Mouse (Mus musculus) heart, postnatal 0 days (tissue): ENCODE measurements around the gene Foxr1. TPM values are rescaled to one million over a fixed set of nuclear protein-coding genes. Genes with fewer than 3 reads are reported as not detected.

Experiments
- ATAC-seq: fragments of 200-750 bp; cut with Nextera tagmentation; 2 replicates; pipeline ENCODE4 v1.8.0; 2017; ENCODE audit warnings: low read depth, moderate number of reproducible peaks, moderate library complexity; ENCODE audit not compliant: insufficient read depth
- DNase-seq: peaks from one replicate; pipeline ENCODE4 v3.0.0-alpha.2; 2016; ENCODE audit warnings: low spot score
- H3K27ac ChIP-seq: fragments of 300-500 bp; sonication (generic); 2 replicates; pipeline ENCODE4 v1.5.1; 2014; ENCODE audit warnings: low read depth, mild to moderate bottlenecking
- H3K27me3 ChIP-seq: fragments of 300-500 bp; sonication (generic); 2 replicates; pipeline ENCODE4 v1.6.1; 2014; ENCODE audit warnings: low read length, mixed read lengths; ENCODE audit not compliant: control insufficient read depth, insufficient read depth
- H3K36me3 ChIP-seq: fragments of 300-500 bp; sonication (generic); replicated peaks from 2 replicates; pipeline ENCODE4 v1.6.1; 2014; ENCODE audit warnings: low read length, mixed read lengths; ENCODE audit not compliant: control insufficient read depth, insufficient read depth
- H3K4me1 ChIP-seq: fragments of 300-500 bp; sonication (generic); 2 replicates; pipeline ENCODE4 v1.6.1; 2014; ENCODE audit warnings: antibody characterized with exemption; ENCODE audit not compliant: control insufficient read depth, insufficient read depth
- H3K4me2 ChIP-seq: fragments of 300-500 bp; sonication (generic); 2 replicates; pipeline ENCODE4 v1.6.1; 2014; ENCODE audit warnings: low read depth, mild to moderate bottlenecking, low read length, moderate library complexity
- H3K4me3 ChIP-seq: fragments of 300-500 bp; sonication (generic); 2 replicates; pipeline ENCODE4 v1.5.1; 2014; ENCODE audit warnings: low read depth, low read length
- H3K9ac ChIP-seq: fragments of 300-500 bp; sonication (generic); replicated peaks from 2 replicates; pipeline ENCODE4 v1.6.1; 2014; ENCODE audit warnings: low read depth, low read length, mixed read lengths
- H3K9me3 ChIP-seq: fragments of 300-500 bp; sonication (generic); replicated peaks from 2 replicates; pipeline ENCODE4 v1.6.1; 2016; ENCODE audit warnings: low read length; ENCODE audit not compliant: control insufficient read depth
- CTCF ChIP-seq: IDR thresholded peaks from 2 replicates; pipeline ENCODE4 v1.5.1; 2016; ENCODE audit warnings: antibody characterized with exemption, control low read depth, low read depth
- EP300 ChIP-seq: IDR thresholded peaks from 2 replicates; pipeline ENCODE4 v1.6.1; 2016; ENCODE audit warnings: antibody characterized with exemption, low read depth
- WGBS: fragments of 180-500 bp; shearing (Covaris S2); extraction: QIAGEN DNeasy Blood & Tissue Kit; methylation state at CpG from one replicate; pipeline ENCODE4 v1.1.7; 2014; 5-methylcytosine and 5-hydroxymethylcytosine counted together
- polyA plus RNA-seq: library from polyadenylated mRNA; unstranded; fragments of >200 nt; fragmentation: Nextera tagmentation; extraction: Ambion mirVana; gene quantifications from 2 replicates; pipeline ENCODE4 v1.2.1, GENCODE M21; 2015
- total RNA-seq: library from RNA; depleted of rRNA; stranded (reverse); fragments of >200 nt; gene quantifications from 2 replicates; pipeline ENCODE4 v1.2.3, GENCODE M21; 2014; ENCODE audit warnings: low replicate concordance

Gene Foxr1
- total and polyA plus RNA-seq, 2 experiments from 2014 or later = not detected

GRCm38 (mm10) chr9:44405011-44405410, 35.9 kb downstream of the Foxr1 start:
- H3K36me3 ChIP-seq = peaks cover 54% of the 10 kb centered on the region
- TF ChIP-seq EP300 (no peak), CTCF (no peak)
- WGBS = 88% methylated on average over 3 of the region's 3 CpGs

GRCm38 (mm10) chr9:44401081-44401480, 39.9 kb downstream of the Foxr1 start:
- Histone ChIP-seq H3K27me3 (no peaks in the 10 kb centered on the region), H3K27ac (peak overlapping the region; percentile 82), H3K4me2 (no peak overlapping the region), H3K36me3 (peaks cover 43% of the 10 kb centered on the region), H3K9me3 (no peaks in the 10 kb centered on the region), H3K4me1 (peaks cover 35% of the 10 kb centered on the region), H3K9ac (no peak overlapping the region), H3K4me3 (no peak overlapping the region)
- ATAC-seq (peak; percentile 54), DNase-seq (peak; percentile 66)
- 27% methylated on average over 4 of the region's 4 CpGs for WGBS
- no peak for TF ChIP-seq EP300
- TF ChIP-seq CTCF = no peak

More at GRCm38 (mm10) chr9:44405011-44405410, 35.9 kb downstream of the Foxr1 start:
- no peak overlapping the region for H3K27ac ChIP-seq
- no peaks in the 10 kb centered on the region for H3K9me3 ChIP-seq
- no peaks in the 10 kb centered on the region for H3K27me3 ChIP-seq
- H3K4me2 ChIP-seq = no peak overlapping the region
- DNase-seq (no peak), ATAC-seq (no peak)
- peaks cover 29% of the 10 kb centered on the region for H3K4me1 ChIP-seq
- no peak overlapping the region for H3K9ac ChIP-seq
- no peak overlapping the region for H3K4me3 ChIP-seq

GRCm38 (mm10) chr9:44399795-44400114, 41.2 kb downstream of the Foxr1 start:
- WGBS = 67% methylated on average over 6 of the region's 6 CpGs
- H3K4me2 ChIP-seq = no peak overlapping the region; the same call in 1 of the 2 replicates
- TF ChIP-seq EP300 = no peak
- TF ChIP-seq CTCF = no peak
- H3K36me3 ChIP-seq = peaks cover 43% of the 10 kb centered on the region
- peak overlapping the region; percentile 32; the same call in 1 of the 2 replicates for H3K9ac ChIP-seq
- DNase-seq (no peak), ATAC-seq (no peak)
- H3K27ac ChIP-seq = peak overlapping the region; percentile 82
- no peak overlapping the region for H3K4me3 ChIP-seq
- H3K9me3 ChIP-seq = no peaks in the 10 kb centered on the region
- no peaks in the 10 kb centered on the region for H3K27me3 ChIP-seq
- peaks cover 33% of the 10 kb centered on the region for H3K4me1 ChIP-seq

DNA sequence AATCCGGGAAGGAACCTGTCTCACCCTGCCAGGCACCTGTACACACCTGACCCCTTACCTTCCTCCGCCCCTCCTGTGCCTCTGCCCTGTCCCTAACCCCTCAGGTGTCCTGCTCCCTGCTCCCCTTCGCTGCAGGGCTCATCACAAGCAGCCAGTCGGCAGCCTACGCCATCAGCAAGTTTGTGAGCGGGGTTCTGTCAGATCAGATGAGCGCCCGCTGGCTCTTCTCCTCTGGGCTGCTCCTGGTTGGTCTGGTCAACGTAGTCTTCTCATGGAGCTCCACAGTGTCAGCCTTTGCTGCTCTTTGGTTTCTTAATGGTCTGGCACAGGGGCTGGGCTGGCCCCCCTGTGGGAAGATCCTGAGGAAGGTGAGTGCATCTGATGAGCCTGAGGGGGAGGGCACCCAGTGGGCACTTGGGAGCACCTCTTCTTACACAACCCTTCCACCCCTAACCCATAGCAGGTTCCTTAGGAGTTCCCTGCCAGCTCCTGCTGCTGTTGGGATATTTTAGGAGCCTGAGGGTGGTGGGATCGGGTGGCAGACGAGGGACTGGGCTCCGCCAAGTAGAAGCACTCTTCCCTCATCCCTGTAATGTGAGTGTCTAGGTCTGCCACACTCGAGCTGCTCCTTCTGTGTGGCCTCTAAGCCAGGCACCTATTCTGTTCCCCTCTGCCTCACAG, 41.7 kb downstream of the Foxr1 start:
- no peak for DNase-seq
- Histone ChIP-seq H3K27ac (peak overlapping the region; percentile 82), H3K4me2 (peak overlapping the region; percentile 0), H3K9ac (peak overlapping the region; percentile 32; the same call in 1 of the 2 replicates), H3K4me1 (peaks cover 33% of the 10 kb centered on the region), H3K4me3 (no peak overlapping the region), H3K36me3 (peaks cover 38% of the 10 kb centered on the region), H3K27me3 (no peaks in the 10 kb centered on the region), H3K9me3 (no peaks in the 10 kb centered on the region)
- 70% methylated on average over 13 of the region's 13 CpGs for WGBS
- ATAC-seq = no peak
- no peak for TF ChIP-seq CTCF
- no peak for TF ChIP-seq EP300

DNA sequence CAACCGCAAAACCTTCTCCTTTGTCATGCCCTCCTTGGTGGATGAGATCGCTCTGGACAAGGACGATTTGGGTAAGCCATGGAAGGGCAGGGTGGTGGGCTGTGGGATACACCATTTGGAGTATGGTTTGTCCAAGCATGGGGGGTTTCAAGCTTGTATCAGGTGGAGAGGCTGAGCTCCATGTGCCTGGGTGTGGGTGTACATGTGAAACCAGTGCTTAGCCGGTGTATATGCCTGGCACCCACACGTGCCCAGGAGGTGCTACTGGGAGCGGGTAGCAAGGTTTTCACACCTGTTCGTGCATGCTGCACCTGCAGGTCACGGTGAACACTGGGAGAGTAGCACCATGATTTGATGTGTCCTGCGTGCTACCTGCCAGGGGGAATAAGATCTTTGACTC, 42.4 kb downstream of the Foxr1 start:
- ATAC-seq (no peak), DNase-seq (no peak)
- H3K4me2 ChIP-seq = no peak overlapping the region
- peaks cover 33% of the 10 kb centered on the region for H3K4me1 ChIP-seq
- no peak for TF ChIP-seq CTCF
- no peak for TF ChIP-seq EP300
- H3K9ac ChIP-seq = no peak overlapping the region
- peaks cover 31% of the 10 kb centered on the region for H3K36me3 ChIP-seq
- WGBS = 85% methylated on average over 9 of the region's 9 CpGs
- no peaks in the 10 kb centered on the region for H3K27me3 ChIP-seq
- no peaks in the 10 kb centered on the region for H3K9me3 ChIP-seq
- H3K27ac ChIP-seq = no peak overlapping the region
- no peak overlapping the region for H3K4me3 ChIP-seq

DNA sequence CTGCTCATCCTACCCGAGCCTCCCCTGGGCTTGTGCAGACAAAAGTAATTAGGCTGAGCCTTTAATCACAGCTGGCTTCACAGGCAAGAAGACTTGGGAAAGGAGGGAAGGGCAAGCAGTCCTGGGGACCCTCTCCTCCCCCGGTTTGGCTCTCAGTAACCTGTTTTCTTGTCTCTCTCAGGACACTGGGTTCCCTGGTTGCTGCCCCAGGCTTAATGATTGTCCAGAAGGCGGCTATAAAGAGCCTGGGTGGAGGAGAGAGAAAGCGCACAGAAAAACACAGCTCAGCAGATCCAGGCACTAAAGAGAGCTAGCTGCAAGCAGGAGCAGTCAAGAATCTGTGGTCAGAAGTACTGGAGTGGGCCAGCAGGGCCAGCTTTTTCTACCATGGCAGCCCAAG, 42.8 kb downstream of the Foxr1 start:
- peaks cover 27% of the 10 kb centered on the region for H3K36me3 ChIP-seq
- peak overlapping the region; percentile 96 for H3K4me2 ChIP-seq
- WGBS = 22% methylated on average over 4 of the region's 4 CpGs
- H3K27ac ChIP-seq = peak overlapping the region; percentile 8; the same call in 1 of the 2 replicates
- no peak for ATAC-seq
- H3K9ac ChIP-seq = no peak overlapping the region
- no peak overlapping the region for H3K4me3 ChIP-seq
- TF ChIP-seq EP300 = no peak
- TF ChIP-seq CTCF = no peak
- DNase-seq = no peak
- H3K27me3 ChIP-seq = no peaks in the 10 kb centered on the region
- peaks cover 33% of the 10 kb centered on the region for H3K4me1 ChIP-seq
- H3K9me3 ChIP-seq = no peaks in the 10 kb centered on the region
